Mouse (Mus musculus) liver, embryonic 14.5 days (tissue): Measurements from ENCODE around the gene Cipc.

ENCODE experiments used
- CTCF ChIP-seq: IDR thresholded peaks from 2 replicates; pipeline ENCODE4 v1.5.1; 2016; ENCODE audit warnings: antibody characterized with exemption, low read depth, control low read depth
- EP300 ChIP-seq: IDR thresholded peaks from 2 replicates; pipeline ENCODE4 v1.6.1; 2016; ENCODE audit warnings: antibody characterized with exemption, low read depth

DNA sequence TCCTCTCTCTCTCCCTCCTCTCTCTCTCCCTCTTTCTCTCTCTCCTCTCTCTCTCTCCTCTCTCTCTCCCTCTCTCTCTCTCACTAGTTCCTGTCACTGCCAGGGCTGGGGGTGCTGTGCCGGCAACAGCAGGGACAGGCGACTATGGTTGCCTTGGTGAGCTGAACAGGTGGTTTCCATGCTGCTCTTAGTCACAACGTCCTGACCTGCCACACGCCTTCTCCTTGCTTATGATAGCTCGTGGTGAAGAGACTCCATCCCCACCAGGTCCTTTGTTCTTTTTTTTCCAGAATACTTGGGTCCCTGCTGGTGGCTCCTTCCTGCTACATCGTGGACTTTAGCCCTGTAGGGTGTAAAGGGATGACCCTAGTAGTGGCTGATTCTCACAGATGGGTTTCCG, 55.4 kb downstream of the Cipc start:
- no peak for TF ChIP-seq CTCF
- TF ChIP-seq EP300, result no peak
